Mouse (Mus musculus): Measurements from ENCODE around the gene Slc7a14. TPM values are rescaled to one million over a fixed set of nuclear protein-coding genes. Genes with fewer than 3 reads are reported as not detected.
A peak's percentile ranks its signal among the peaks of the same experiment; 100 is the strongest.
"Not testable (repeated sequence)": the region's sequence is repeated elsewhere in the genome, so short reads cannot be mapped to it uniquely, and the experiment has no call there.

Slc7a14 gene
- polyA plus RNA-seq, 1 experiment from 2014 or later: 0.11 TPM

DNA sequence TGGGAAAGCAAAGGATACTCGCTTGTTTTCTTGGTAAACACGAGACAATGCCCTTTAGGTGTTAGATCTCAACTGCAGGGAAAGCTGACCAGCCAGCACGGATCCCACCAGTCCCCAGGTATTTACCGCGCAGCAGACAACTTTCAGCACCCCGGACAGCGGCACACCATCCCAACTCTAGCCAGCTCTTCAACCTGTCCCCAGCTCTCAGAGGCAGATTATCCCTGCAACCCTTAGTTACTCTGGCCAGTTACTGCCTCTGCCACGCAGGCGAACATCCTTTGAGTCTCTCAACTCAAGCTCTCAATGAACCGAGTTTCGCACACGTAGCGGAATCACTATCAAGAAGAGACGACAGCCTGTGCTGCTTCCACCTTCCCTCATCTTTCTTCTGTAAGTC lies 1.3 kb downstream of the Slc7a14 start:
- peaks cover 22% of the 10 kb centered on the region for H3K27me3 ChIP-seq (ENCODE audit: control insufficient read depth, insufficient read depth, low read length)
- ATAC-seq (ENCODE audit: low FRiP score, low TSS enrichment): peak; percentile 83; the same call in 1 of the 2 replicates
- 0 out of 2 replicates have a peak, but pooled peaks cover 5% of the 10 kb centered on the region for H3K4me1 ChIP-seq (ENCODE audit: control insufficient read depth, insufficient read depth, low read length)
- no peaks in the 10 kb centered on the region for H3K36me3 ChIP-seq (ENCODE audit: control insufficient read depth, insufficient read depth, low read length)
- H3K4me2 ChIP-seq (replicated peaks; ENCODE audit: low read depth, low read length): no peak overlapping the region
- H3K27ac ChIP-seq (ENCODE audit: low read depth, low read length): no peak overlapping the region
- H3K4me3 ChIP-seq (ENCODE audit: low read length): peak overlapping the region; percentile 21; the same call in 1 of the 2 replicates
- no peak overlapping the region for H3K9ac ChIP-seq (ENCODE audit: low read depth, low read length)
- 3% methylated on average over 14 of the region's 14 CpGs for WGBS
- no peaks in the 10 kb centered on the region for H3K9me3 ChIP-seq (ENCODE audit: control insufficient read depth, low read length)

DNA sequence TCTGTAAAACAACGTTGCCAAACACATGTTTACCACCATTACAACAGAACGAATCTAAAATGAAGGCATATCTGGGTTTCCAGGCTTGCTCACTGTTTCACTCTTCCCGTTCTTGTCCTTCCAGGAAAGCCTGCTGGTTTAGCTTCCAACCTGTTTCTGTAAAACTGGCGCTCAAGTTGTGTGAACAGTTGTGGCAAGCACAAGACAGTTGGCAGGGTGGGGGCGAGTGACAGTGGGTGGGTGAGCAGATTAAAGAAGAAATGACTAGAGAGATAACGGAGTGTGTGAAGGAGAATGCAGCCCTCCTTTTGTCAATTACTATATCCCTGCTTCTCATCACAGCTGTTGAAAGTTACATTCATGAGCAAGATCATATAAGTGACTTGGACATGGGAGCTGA lies 2.2 kb downstream of the Slc7a14 start:
- no peak overlapping the region for H3K27ac ChIP-seq (ENCODE audit: low read depth, low read length)
- no peak overlapping the region for H3K9ac ChIP-seq (ENCODE audit: low read depth, low read length)
- H3K4me2 ChIP-seq (replicated peaks; ENCODE audit: low read depth, low read length): no peak overlapping the region
- H3K4me3 ChIP-seq (ENCODE audit: low read length): no peak overlapping the region
- peaks cover 22% of the 10 kb centered on the region for H3K27me3 ChIP-seq (ENCODE audit: control insufficient read depth, insufficient read depth, low read length)
- H3K9me3 ChIP-seq (ENCODE audit: control insufficient read depth, low read length): no peaks in the 10 kb centered on the region
- 83% methylated on average over 6 of the region's 6 CpGs for WGBS
- no peak for ATAC-seq (ENCODE audit: low FRiP score, low TSS enrichment)
- 0 out of 2 replicates have a peak, but pooled peaks cover 5% of the 10 kb centered on the region for H3K4me1 ChIP-seq (ENCODE audit: control insufficient read depth, insufficient read depth, low read length)
- H3K36me3 ChIP-seq (ENCODE audit: control insufficient read depth, insufficient read depth, low read length): no peaks in the 10 kb centered on the region

DNA sequence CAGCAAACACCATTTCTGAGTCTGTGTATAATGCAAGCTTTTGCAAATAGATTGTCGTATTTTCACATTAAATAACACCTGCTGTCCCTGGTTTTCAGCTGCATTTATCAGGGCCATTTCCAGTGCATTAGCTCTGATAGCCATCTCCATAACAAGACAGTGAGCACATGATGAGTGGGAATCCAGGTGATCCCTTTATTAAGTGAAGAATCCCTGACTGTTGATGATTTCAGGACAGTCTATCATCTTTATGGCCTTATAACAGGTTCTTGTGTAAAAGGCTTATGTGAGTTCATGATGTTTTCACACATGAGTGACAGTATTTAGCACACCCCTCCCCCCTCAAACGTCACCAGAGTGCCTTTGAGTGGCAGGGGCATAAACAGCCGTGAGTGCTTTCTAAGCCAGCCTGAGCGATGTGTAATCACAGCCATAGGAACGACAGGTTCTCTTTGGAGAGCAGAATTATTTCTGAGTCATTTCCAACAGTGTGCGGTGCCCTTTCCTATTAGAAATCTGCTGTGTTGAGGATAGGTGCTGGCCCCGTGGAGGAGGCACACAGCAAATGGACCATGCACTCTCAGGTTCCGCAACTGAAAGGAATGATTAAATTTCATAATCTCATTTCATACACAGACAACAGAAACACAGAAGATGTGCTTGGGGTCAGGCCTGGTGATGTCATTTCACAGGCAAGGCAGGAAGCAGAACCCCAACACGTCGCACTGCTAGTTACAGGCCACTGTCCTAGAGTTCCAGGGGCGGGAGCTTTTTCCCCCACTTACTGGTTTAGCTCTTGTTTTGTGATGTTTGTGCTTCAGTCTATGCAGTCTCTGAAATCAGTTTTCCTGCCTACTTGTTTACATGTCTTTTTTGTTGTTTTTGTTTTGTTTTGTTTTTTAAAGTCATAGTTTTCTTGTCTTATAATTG lies 18.2 kb downstream of the Slc7a14 start:
- no peaks in the 10 kb centered on the region for H3K9me3 ChIP-seq (ENCODE audit: control insufficient read depth, low read length)
- no peak overlapping the region for H3K9ac ChIP-seq (ENCODE audit: low read depth, low read length)
- H3K36me3 ChIP-seq (ENCODE audit: control insufficient read depth, insufficient read depth, low read length): no peaks in the 10 kb centered on the region
- H3K27me3 ChIP-seq (ENCODE audit: control insufficient read depth, insufficient read depth, low read length): no peaks in the 10 kb centered on the region
- no peak overlapping the region for H3K4me2 ChIP-seq (replicated peaks; ENCODE audit: low read depth, low read length)
- H3K4me3 ChIP-seq (ENCODE audit: low read length): no peak overlapping the region
- H3K27ac ChIP-seq (ENCODE audit: low read depth, low read length): no peak overlapping the region
- WGBS: 64% methylated on average over 11 of the region's 11 CpGs
- no peak for ATAC-seq (ENCODE audit: low FRiP score, low TSS enrichment)
- H3K4me1 ChIP-seq (ENCODE audit: control insufficient read depth, insufficient read depth, low read length): no peaks in the 10 kb centered on the region

DNA sequence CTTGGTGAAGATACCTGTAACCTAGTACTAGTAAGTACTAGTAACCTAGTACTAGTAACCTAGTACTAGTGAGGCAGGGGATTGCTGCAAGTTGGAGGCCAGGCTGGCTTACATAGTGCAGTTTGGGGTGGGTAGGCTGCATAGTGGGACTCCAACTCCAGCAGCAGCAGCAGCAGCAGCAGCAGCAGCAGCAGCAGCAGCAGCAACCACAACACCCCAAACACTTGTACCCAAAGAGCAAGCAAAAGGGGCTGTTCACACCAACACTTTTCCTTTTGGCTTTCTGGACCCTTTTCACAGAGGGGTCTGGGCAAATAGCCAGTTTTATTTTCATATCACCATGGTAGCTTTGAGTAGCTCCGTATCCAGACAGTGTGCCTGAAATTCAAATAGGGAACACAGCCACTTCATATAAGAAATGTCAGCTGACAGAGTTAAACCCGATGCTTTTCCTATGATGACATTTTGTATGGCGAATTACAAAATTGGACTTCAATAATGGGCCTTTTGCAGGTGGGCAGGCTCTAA lies 22.7 kb downstream of the Slc7a14 start:
- Histone ChIP-seq H3K27ac (ENCODE audit: low read depth, low read length) (no peak overlapping the region), H3K9ac (ENCODE audit: low read depth, low read length) (no peak overlapping the region), H3K4me2 (replicated peaks; ENCODE audit: low read depth, low read length) (no peak overlapping the region), H3K4me3 (ENCODE audit: low read length) (no peak overlapping the region), H3K4me1 (ENCODE audit: control insufficient read depth, insufficient read depth, low read length) (no peaks in the 10 kb centered on the region), H3K27me3 (ENCODE audit: control insufficient read depth, insufficient read depth, low read length) (no peaks in the 10 kb centered on the region), H3K36me3 (ENCODE audit: control insufficient read depth, insufficient read depth, low read length) (no peaks in the 10 kb centered on the region), H3K9me3 (ENCODE audit: control insufficient read depth, low read length) (no peaks in the 10 kb centered on the region)
- ATAC-seq (ENCODE audit: low FRiP score, low TSS enrichment): no peak
- WGBS: 81% methylated on average over 3 of the region's 3 CpGs

DNA sequence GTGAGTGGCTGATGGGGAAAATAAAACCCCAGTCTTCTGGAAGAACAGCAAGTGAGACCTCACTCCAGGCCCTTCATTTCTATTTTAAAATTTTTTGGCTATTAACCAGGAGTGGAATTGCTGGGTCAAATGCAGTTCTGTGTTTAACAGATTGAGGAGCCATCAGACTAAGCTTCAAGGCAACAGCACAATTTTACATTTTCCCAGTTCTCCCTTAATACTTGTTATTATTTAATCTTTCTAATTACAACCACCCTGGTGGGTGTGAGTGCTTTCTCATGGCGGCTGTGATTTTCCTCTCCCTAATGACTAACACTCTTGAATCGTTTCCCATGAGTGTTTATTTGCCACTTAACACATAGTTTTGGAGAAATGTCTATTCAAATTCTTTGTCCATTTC lies 29.1 kb downstream of the Slc7a14 start:
- no peaks in the 10 kb centered on the region for H3K9me3 ChIP-seq (ENCODE audit: control insufficient read depth, low read length)
- H3K4me1 ChIP-seq (ENCODE audit: control insufficient read depth, insufficient read depth, low read length): no peaks in the 10 kb centered on the region
- no peak overlapping the region for H3K27ac ChIP-seq (ENCODE audit: low read depth, low read length)
- H3K4me2 ChIP-seq (replicated peaks; ENCODE audit: low read depth, low read length): no peak overlapping the region
- H3K36me3 ChIP-seq (ENCODE audit: control insufficient read depth, insufficient read depth, low read length): no peaks in the 10 kb centered on the region
- 81% methylated on average over 2 of the region's 2 CpGs for WGBS
- no peak for ATAC-seq (ENCODE audit: low FRiP score, low TSS enrichment)
- H3K27me3 ChIP-seq (ENCODE audit: control insufficient read depth, insufficient read depth, low read length): no peaks in the 10 kb centered on the region
- H3K9ac ChIP-seq (ENCODE audit: low read depth, low read length): no peak overlapping the region
- no peak overlapping the region for H3K4me3 ChIP-seq (ENCODE audit: low read length)

DNA sequence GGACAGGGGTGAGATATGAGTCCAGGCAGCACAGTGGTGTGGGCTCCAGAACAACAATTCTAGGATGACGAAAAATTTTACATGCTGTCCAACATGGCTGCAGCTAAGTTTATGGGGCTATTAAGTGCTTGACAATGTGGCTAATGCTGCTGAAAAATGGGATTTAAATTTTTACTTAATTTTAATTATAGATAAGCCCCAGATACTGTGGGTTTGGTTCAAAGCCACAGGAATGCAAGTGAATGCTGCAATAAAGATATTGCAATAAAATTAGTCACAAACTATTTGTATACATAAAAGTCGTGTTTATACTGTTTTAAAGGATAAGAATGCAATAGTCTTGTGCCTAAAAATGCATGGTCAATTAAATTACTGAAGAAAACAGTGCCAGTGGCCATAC lies 35.3 kb downstream of the Slc7a14 start:
- no peak overlapping the region for H3K4me3 ChIP-seq (ENCODE audit: low read length)
- no peak overlapping the region for H3K27ac ChIP-seq (ENCODE audit: low read depth, low read length)
- no peaks in the 10 kb centered on the region for H3K36me3 ChIP-seq (ENCODE audit: control insufficient read depth, insufficient read depth, low read length)
- no peak overlapping the region for H3K4me2 ChIP-seq (replicated peaks; ENCODE audit: low read depth, low read length)
- H3K4me1 ChIP-seq (ENCODE audit: control insufficient read depth, insufficient read depth, low read length): no peaks in the 10 kb centered on the region
- H3K27me3 ChIP-seq (ENCODE audit: control insufficient read depth, insufficient read depth, low read length): no peaks in the 10 kb centered on the region
- no peak for ATAC-seq (ENCODE audit: low FRiP score, low TSS enrichment)
- no peaks in the 10 kb centered on the region for H3K9me3 ChIP-seq (ENCODE audit: control insufficient read depth, low read length)
- 66% methylated on average over 2 of the region's 2 CpGs for WGBS
- no peak overlapping the region for H3K9ac ChIP-seq (ENCODE audit: low read depth, low read length)

DNA sequence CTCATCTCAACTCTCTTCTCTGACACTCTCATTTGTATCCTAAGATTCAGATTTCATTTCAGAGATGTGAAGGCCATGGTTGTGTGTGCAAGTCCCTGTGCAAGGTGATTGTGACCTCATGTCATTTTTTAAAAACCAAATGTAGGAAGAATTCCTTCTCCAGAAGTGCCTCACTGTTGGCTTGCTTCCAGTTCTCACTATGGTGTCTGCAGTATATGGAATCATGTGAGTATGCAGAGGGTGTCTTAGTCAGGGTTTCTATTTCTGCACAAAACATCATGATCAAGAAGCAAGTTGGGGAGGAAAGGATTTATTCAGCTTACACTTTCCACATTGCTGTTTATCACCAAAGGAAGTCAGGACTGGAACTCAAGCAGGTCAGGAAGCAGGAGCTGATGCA lies 36.9 kb downstream of the Slc7a14 start:
- H3K36me3 ChIP-seq (ENCODE audit: control insufficient read depth, insufficient read depth, low read length); H3K9me3 ChIP-seq (ENCODE audit: control insufficient read depth, low read length); H3K4me2 ChIP-seq (replicated peaks; ENCODE audit: low read depth, low read length); H3K27ac ChIP-seq (ENCODE audit: low read depth, low read length); H3K4me3 ChIP-seq (ENCODE audit: low read length); H3K9ac ChIP-seq (ENCODE audit: low read depth, low read length); H3K27me3 ChIP-seq (ENCODE audit: control insufficient read depth, insufficient read depth, low read length); H3K4me1 ChIP-seq (ENCODE audit: control insufficient read depth, insufficient read depth, low read length); ATAC-seq (ENCODE audit: low FRiP score, low TSS enrichment): not testable (repeated sequence)

DNA sequence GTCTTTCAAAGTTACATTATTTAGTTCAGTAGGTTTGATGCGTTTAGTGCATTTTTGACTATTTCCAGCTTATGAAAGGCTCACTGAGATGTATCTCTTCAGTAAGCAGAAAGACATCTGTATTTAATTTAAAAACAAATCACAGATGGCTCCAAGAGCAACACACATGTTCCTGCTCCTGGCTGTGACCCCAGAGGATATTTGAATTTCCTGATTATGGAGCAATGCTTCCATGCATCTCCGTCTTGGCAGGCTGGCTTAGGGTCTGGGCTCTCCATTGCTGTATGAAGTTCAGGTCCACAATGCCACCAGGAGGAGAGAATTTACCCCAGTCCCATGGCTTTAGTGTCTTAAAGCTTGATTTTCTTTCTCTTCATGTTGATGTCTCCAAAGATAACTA lies 37.5 kb downstream of the Slc7a14 start:
- H3K27me3 ChIP-seq (ENCODE audit: control insufficient read depth, insufficient read depth, low read length): no peaks in the 10 kb centered on the region
- WGBS: 79% methylated on average over 2 of the region's 2 CpGs
- H3K9me3 ChIP-seq (ENCODE audit: control insufficient read depth, low read length): no peaks in the 10 kb centered on the region
- no peak overlapping the region for H3K27ac ChIP-seq (ENCODE audit: low read depth, low read length)
- no peak overlapping the region for H3K4me3 ChIP-seq (ENCODE audit: low read length)
- no peak for ATAC-seq (ENCODE audit: low FRiP score, low TSS enrichment)
- H3K4me2 ChIP-seq (replicated peaks; ENCODE audit: low read depth, low read length): no peak overlapping the region
- no peak overlapping the region for H3K9ac ChIP-seq (ENCODE audit: low read depth, low read length)
- H3K36me3 ChIP-seq (ENCODE audit: control insufficient read depth, insufficient read depth, low read length): no peaks in the 10 kb centered on the region
- no peaks in the 10 kb centered on the region for H3K4me1 ChIP-seq (ENCODE audit: control insufficient read depth, insufficient read depth, low read length)

DNA sequence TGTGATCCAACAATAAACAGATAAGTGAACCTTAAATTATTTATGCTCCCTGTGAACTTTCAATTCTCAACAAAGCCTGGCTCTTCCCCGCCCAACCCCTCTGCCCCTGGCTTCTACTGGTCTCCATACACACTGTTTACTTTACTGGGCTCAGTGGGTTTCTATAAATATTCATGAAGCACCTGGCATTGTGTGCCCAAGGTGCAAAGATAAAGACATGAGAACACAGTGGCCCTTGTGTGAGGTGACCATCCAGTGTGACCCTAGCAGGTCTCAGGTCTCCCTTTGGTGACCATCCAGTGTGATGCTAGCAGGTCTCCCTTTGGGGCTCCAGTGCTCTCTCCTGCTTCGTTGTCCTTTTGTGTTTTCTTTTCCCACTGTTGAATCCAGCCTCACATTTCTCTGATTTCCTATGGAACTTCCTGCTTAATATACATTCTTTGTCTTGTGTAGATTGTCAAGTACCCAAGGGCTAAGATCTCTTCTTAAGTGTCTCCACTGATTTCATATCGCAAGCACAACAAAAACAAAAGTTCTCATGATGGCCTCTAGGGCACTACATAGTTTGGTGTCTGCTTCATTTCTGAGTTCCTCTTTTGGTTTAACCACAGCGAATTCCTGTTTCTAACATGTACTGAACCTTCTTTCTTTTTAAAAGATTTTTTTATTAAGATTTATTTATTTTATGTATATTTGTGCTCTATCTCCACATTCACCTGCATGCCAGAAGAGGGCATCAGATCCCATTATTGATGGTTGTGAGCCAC lies 40.4 kb downstream of the Slc7a14 start:
- no peak overlapping the region for H3K4me2 ChIP-seq (replicated peaks; ENCODE audit: low read depth, low read length)
- 74% methylated on average over 4 of the region's 4 CpGs for WGBS
- no peaks in the 10 kb centered on the region for H3K27me3 ChIP-seq (ENCODE audit: control insufficient read depth, insufficient read depth, low read length)
- no peak overlapping the region for H3K27ac ChIP-seq (ENCODE audit: low read depth, low read length)
- no peak for ATAC-seq (ENCODE audit: low FRiP score, low TSS enrichment)
- no peaks in the 10 kb centered on the region for H3K4me1 ChIP-seq (ENCODE audit: control insufficient read depth, insufficient read depth, low read length)
- no peak overlapping the region for H3K4me3 ChIP-seq (ENCODE audit: low read length)
- H3K36me3 ChIP-seq (ENCODE audit: control insufficient read depth, insufficient read depth, low read length): no peaks in the 10 kb centered on the region
- H3K9ac ChIP-seq (ENCODE audit: low read depth, low read length): no peak overlapping the region
- no peaks in the 10 kb centered on the region for H3K9me3 ChIP-seq (ENCODE audit: control insufficient read depth, low read length)
